Mouse (Mus musculus): ENCODE results near the gene Ccnc. TPM values are rescaled to one million over a fixed set of nuclear protein-coding genes. Genes with fewer than 3 reads are reported as not detected.

Gene Ccnc
- polyA plus RNA-seq, 1 experiment from 2014 or later, result 79.5 TPM

- Histone ChIP-seq H3K4me2 (ENCODE audit: low read depth) (peak within 1 kb of the TSS; percentile 37), H3K4me3 (ENCODE audit: low read depth, low read length) (peak within 1 kb of the TSS; percentile 49), H3K4me1 (ENCODE audit: control insufficient read depth, insufficient read depth, low read length) (peaks cover 7% of the 10 kb centered on the region; the same call in 1 of the 2 replicates), H3K9me3 (ENCODE audit: control insufficient read depth, low read length) (no peaks in the 10 kb centered on the region), H3K9ac (ENCODE audit: low read length) (peak within 1 kb of the TSS; percentile 61), H3K27ac (ENCODE audit: low read depth, low read length) (peak within 1 kb of the TSS; percentile 72), H3K36me3 (ENCODE audit: control insufficient read depth, insufficient read depth, low read length) (no peaks in the 10 kb centered on the region), H3K27me3 (ENCODE audit: control insufficient read depth, insufficient read depth, low read length) (peaks cover 86% of the 10 kb centered on the region)
- DNase-seq (ENCODE audit: low spot score) (peak; percentile 89), ATAC-seq (ENCODE audit: insufficient read depth, low FRiP score, low TSS enrichment) (peak; percentile 83)
- WGBS, result under 1% methylated on average over 34 of the region's 38 CpGs
Measured at GRCm38 (mm10) chr4:21685595-21686091, 41.9 kb upstream of the Ccnc start, which contains the start of gene Prdm13. TSS of gene Prdm13 (minus strand) at chr4:21685963.

- Histone ChIP-seq H3K4me2 (ENCODE audit: low read depth) (peak overlapping the region; percentile 24; the same call in 1 of the 2 replicates), H3K9ac (ENCODE audit: low read length) (no peak overlapping the region), H3K27me3 (ENCODE audit: control insufficient read depth, insufficient read depth, low read length) (peaks cover 86% of the 10 kb centered on the region), H3K27ac (ENCODE audit: low read depth, low read length) (no peak overlapping the region), H3K4me3 (ENCODE audit: low read depth, low read length) (no peak overlapping the region), H3K4me1 (ENCODE audit: control insufficient read depth, insufficient read depth, low read length) (peaks cover 7% of the 10 kb centered on the region; the same call in 1 of the 2 replicates), H3K36me3 (ENCODE audit: control insufficient read depth, insufficient read depth, low read length) (no peaks in the 10 kb centered on the region), H3K9me3 (ENCODE audit: control insufficient read depth, low read length) (no peaks in the 10 kb centered on the region)
- DNase-seq (ENCODE audit: low spot score), result peak; percentile 40
- ATAC-seq (ENCODE audit: insufficient read depth, low FRiP score, low TSS enrichment), result no peak
- 1% methylated on average over 11 of the region's 11 CpGs for WGBS
Measured at GRCm38 (mm10) chr4:21686416-21686815, 41.1 kb upstream of the Ccnc start.

- peaks cover 85% of the 10 kb centered on the region for H3K27me3 ChIP-seq (ENCODE audit: control insufficient read depth, insufficient read depth, low read length)
- peaks cover 7% of the 10 kb centered on the region; the same call in 1 of the 2 replicates for H3K4me1 ChIP-seq (ENCODE audit: control insufficient read depth, insufficient read depth, low read length)
- no peak for ATAC-seq (ENCODE audit: insufficient read depth, low FRiP score, low TSS enrichment)
- no peaks in the 10 kb centered on the region for H3K9me3 ChIP-seq (ENCODE audit: control insufficient read depth, low read length)
- H3K4me3 ChIP-seq (ENCODE audit: low read depth, low read length), result no peak overlapping the region
- WGBS, result 3% methylated on average over 5 of the region's 5 CpGs
- peak; percentile 61 for DNase-seq (ENCODE audit: low spot score)
- H3K4me2 ChIP-seq (ENCODE audit: low read depth), result no peak overlapping the region
- H3K36me3 ChIP-seq (ENCODE audit: control insufficient read depth, insufficient read depth, low read length), result no peaks in the 10 kb centered on the region
- H3K9ac ChIP-seq (ENCODE audit: low read length), result no peak overlapping the region
- no peak overlapping the region for H3K27ac ChIP-seq (ENCODE audit: low read depth, low read length)
Measured at GRCm38 (mm10) chr4:21686934-21687333, 40.6 kb upstream of the Ccnc start.

- WGBS, result 2% methylated on average over 49 of the region's 51 CpGs
- Histone ChIP-seq H3K27me3 (ENCODE audit: control insufficient read depth, insufficient read depth, low read length) (peaks cover 83% of the 10 kb centered on the region), H3K4me1 (ENCODE audit: control insufficient read depth, insufficient read depth, low read length) (peaks cover 7% of the 10 kb centered on the region; the same call in 1 of the 2 replicates), H3K36me3 (ENCODE audit: control insufficient read depth, insufficient read depth, low read length) (no peaks in the 10 kb centered on the region), H3K9me3 (ENCODE audit: control insufficient read depth, low read length) (no peaks in the 10 kb centered on the region), H3K9ac (ENCODE audit: low read length) (peak overlapping the region; percentile 69), H3K4me2 (ENCODE audit: low read depth) (peak overlapping the region; percentile 78), H3K27ac (ENCODE audit: low read depth, low read length) (peak overlapping the region; percentile 97), H3K4me3 (ENCODE audit: low read depth, low read length) (peak overlapping the region; percentile 46)
- DNase-seq (ENCODE audit: low spot score), result peak; percentile 80
- ATAC-seq (ENCODE audit: insufficient read depth, low FRiP score, low TSS enrichment), result peak; percentile 56
Measured at GRCm38 (mm10) chr4:21687783-21688702, 39.5 kb upstream of the Ccnc start.

GRCm38 (mm10) chr4:21688703-21689200 lies 38.7 kb upstream of the Ccnc start:
- H3K4me2 ChIP-seq (ENCODE audit: low read depth), result peak overlapping the region; percentile 78
- peaks cover 79% of the 10 kb centered on the region for H3K27me3 ChIP-seq (ENCODE audit: control insufficient read depth, insufficient read depth, low read length)
- DNase-seq (ENCODE audit: low spot score) (peak; percentile 85), ATAC-seq (ENCODE audit: insufficient read depth, low FRiP score, low TSS enrichment) (peak; percentile 18)
- peak overlapping the region; percentile 97 for H3K27ac ChIP-seq (ENCODE audit: low read depth, low read length)
- H3K4me1 ChIP-seq (ENCODE audit: control insufficient read depth, insufficient read depth, low read length), result peaks cover 7% of the 10 kb centered on the region; the same call in 1 of the 2 replicates
- under 1% methylated on average over 56 of the region's 64 CpGs for WGBS
- no peaks in the 10 kb centered on the region for H3K36me3 ChIP-seq (ENCODE audit: control insufficient read depth, insufficient read depth, low read length)
- peak overlapping the region; percentile 69 for H3K9ac ChIP-seq (ENCODE audit: low read length)
- no peaks in the 10 kb centered on the region for H3K9me3 ChIP-seq (ENCODE audit: control insufficient read depth, low read length)
- peak overlapping the region; percentile 46 for H3K4me3 ChIP-seq (ENCODE audit: low read depth, low read length)

GRCm38 (mm10) chr4:21689492-21689941 lies 38.0 kb upstream of the Ccnc start:
- ATAC-seq (ENCODE audit: insufficient read depth, low FRiP score, low TSS enrichment) (peak; percentile 32), DNase-seq (ENCODE audit: low spot score) (peak; percentile 81)
- H3K36me3 ChIP-seq (ENCODE audit: control insufficient read depth, insufficient read depth, low read length), result no peaks in the 10 kb centered on the region
- H3K4me1 ChIP-seq (ENCODE audit: control insufficient read depth, insufficient read depth, low read length), result peaks cover 7% of the 10 kb centered on the region; the same call in 1 of the 2 replicates
- WGBS, result 2% methylated on average over 18 of the region's 18 CpGs
- peak overlapping the region; percentile 46; the same call in 1 of the 2 replicates for H3K4me3 ChIP-seq (ENCODE audit: low read depth, low read length)
- H3K27ac ChIP-seq (ENCODE audit: low read depth, low read length), result no peak overlapping the region
- H3K27me3 ChIP-seq (ENCODE audit: control insufficient read depth, insufficient read depth, low read length), result peaks cover 71% of the 10 kb centered on the region
- no peaks in the 10 kb centered on the region for H3K9me3 ChIP-seq (ENCODE audit: control insufficient read depth, low read length)
- H3K9ac ChIP-seq (ENCODE audit: low read length), result no peak overlapping the region
- peak overlapping the region; percentile 78 for H3K4me2 ChIP-seq (ENCODE audit: low read depth)

- no peak overlapping the region for H3K9ac ChIP-seq (ENCODE audit: low read length)
- ATAC-seq (ENCODE audit: insufficient read depth, low FRiP score, low TSS enrichment) (no peak), DNase-seq (ENCODE audit: low spot score) (peak; percentile 22)
- H3K4me3 ChIP-seq (ENCODE audit: low read depth, low read length), result peak overlapping the region; percentile 13; the same call in 1 of the 2 replicates
- H3K27me3 ChIP-seq (ENCODE audit: control insufficient read depth, insufficient read depth, low read length), result peaks cover 64% of the 10 kb centered on the region
- H3K27ac ChIP-seq (ENCODE audit: low read depth, low read length), result no peak overlapping the region
- H3K36me3 ChIP-seq (ENCODE audit: control insufficient read depth, insufficient read depth, low read length), result no peaks in the 10 kb centered on the region
- peak overlapping the region; percentile 37 for H3K4me2 ChIP-seq (ENCODE audit: low read depth)
- peaks cover 7% of the 10 kb centered on the region; the same call in 1 of the 2 replicates for H3K4me1 ChIP-seq (ENCODE audit: control insufficient read depth, insufficient read depth, low read length)
- H3K9me3 ChIP-seq (ENCODE audit: control insufficient read depth, low read length), result no peaks in the 10 kb centered on the region
- WGBS, result 6% methylated on average over 7 of the region's 7 CpGs
Measured at GRCm38 (mm10) chr4:21690221-21690620, 37.3 kb upstream of the Ccnc start.

- DNase-seq (ENCODE audit: low spot score), result peak; percentile 61
- H3K27ac ChIP-seq (ENCODE audit: low read depth, low read length), result no peak overlapping the region
- peak; percentile 67 for ATAC-seq (ENCODE audit: insufficient read depth, low FRiP score, low TSS enrichment)
- 34% methylated on average over 7 of the region's 7 CpGs for WGBS
- no peak overlapping the region for H3K4me2 ChIP-seq (ENCODE audit: low read depth)
- H3K27me3 ChIP-seq (ENCODE audit: control insufficient read depth, insufficient read depth, low read length), result peaks cover 21% of the 10 kb centered on the region
- H3K4me3 ChIP-seq (ENCODE audit: low read depth, low read length), result no peak overlapping the region
- no peak overlapping the region for H3K9ac ChIP-seq (ENCODE audit: low read length)
- no peaks in the 10 kb centered on the region for H3K36me3 ChIP-seq (ENCODE audit: control insufficient read depth, insufficient read depth, low read length)
- no peaks in the 10 kb centered on the region for H3K4me1 ChIP-seq (ENCODE audit: control insufficient read depth, insufficient read depth, low read length)
- no peaks in the 10 kb centered on the region for H3K9me3 ChIP-seq (ENCODE audit: control insufficient read depth, low read length)
Measured at GRCm38 (mm10) chr4:21695638-21696254, 31.8 kb upstream of the Ccnc start.

Data from neural tube, embryonic 11.5 days (tissue).